9 mouse cellular contexts compared by ENCODE assay signal in genomic region chr9:37430582-37430981, GRCm38 (mm10). TPM values are rescaled to one million over a fixed set of nuclear protein-coding genes. Genes with fewer than 3 reads are reported as not detected.
DNase-seq lines count a peak whose midpoint lies in the region; ATAC-seq and TF ChIP-seq lines count a peak whose summit lies in the region.
"Had no signal": no experiment of that assay in that cellular context is flagged by ENCODE, and none has a peak within 500 bp of the region (broad histone marks: within the 10 kb centered on the region; RNA-seq: fewer than 3 reads in every experiment).

No protein-coding gene starts in this region.

- H3K27me3 ChIP-seq in C2C12 (ENCODE audit: control insufficient read depth, insufficient read depth, insufficient read length) = peaks cover 59% of the 10 kb centered on the region
- H3K27me3 ChIP-seq in embryonic facial prominence, embryonic 15.5 days = peaks cover 82% of the 10 kb centered on the region
- H3K27me3 ChIP-seq in heart, embryonic 11.5 days (ENCODE audit: control insufficient read depth, insufficient read depth, low read length) = peaks cover 72% of the 10 kb centered on the region
- peaks cover 89% of the 10 kb centered on the region for H3K27me3 ChIP-seq in kidney, embryonic 15.5 days
- peaks cover 92% of the 10 kb centered on the region for H3K27me3 ChIP-seq in limb, embryonic 15.5 days
- H3K27me3 ChIP-seq in splenic B cell, adult 2 months (ENCODE audit: control insufficient read depth, insufficient read depth, low read length, poor library complexity, severe bottlenecking) = no peaks in the 10 kb centered on the region

- no peaks in the 10 kb centered on the region for H3K79me2 ChIP-seq in C2C12 (ENCODE audit: control insufficient read depth, insufficient read depth)

- peak overlapping the region; percentile 34 for H3K4me2 ChIP-seq in embryonic facial prominence, embryonic 15.5 days (replicated peaks)
- H3K4me2 ChIP-seq in heart, embryonic 11.5 days = peak overlapping the region; percentile 31
- peak overlapping the region; percentile 42 for H3K4me2 ChIP-seq in kidney, embryonic 15.5 days
- H3K4me2 ChIP-seq in limb, embryonic 15.5 days = peak overlapping the region; percentile 17; the same call in 1 of the 2 replicates

- DNase-seq in naive thymus-derived CD4-positive, alpha-beta T cell, adult 2 months (ENCODE audit: low read depth) = peak; percentile 81
- peak; percentile 89 for DNase-seq in splenic B cell, adult 2 months (ENCODE audit: low read depth, low spot score)

- no peaks in the 10 kb centered on the region for H3K36me3 ChIP-seq in C2C12 (ENCODE audit: control insufficient read depth, insufficient read depth)
- no peaks in the 10 kb centered on the region for H3K36me3 ChIP-seq in embryonic facial prominence, embryonic 15.5 days
- no peaks in the 10 kb centered on the region for H3K36me3 ChIP-seq in heart, embryonic 11.5 days (ENCODE audit: control insufficient read depth, insufficient read depth, low read length)
- no peaks in the 10 kb centered on the region for H3K36me3 ChIP-seq in kidney, embryonic 15.5 days
- H3K36me3 ChIP-seq in limb, embryonic 15.5 days = no peaks in the 10 kb centered on the region
- no peaks in the 10 kb centered on the region for H3K36me3 ChIP-seq in splenic B cell, adult 2 months (ENCODE audit: control insufficient read depth, insufficient read depth, low read length, poor library complexity, severe bottlenecking)

- peak; percentile 72 for TF ChIP-seq CTCF in C2C12 (IDR thresholded peaks at IDR 0.05; ENCODE audit: control insufficient read depth, insufficient read depth, insufficient read length)
- peak; percentile 80 for TF ChIP-seq CTCF in bone marrow macrophage, adult 2 months (IDR thresholded peaks at IDR 0.05; ENCODE audit: low read depth, low read length)

- H3K27ac ChIP-seq in bone marrow macrophage, adult 2 months (ENCODE audit: insufficient read depth, low read depth, low read length) = no peak overlapping the region
- H3K27ac ChIP-seq in embryonic facial prominence, embryonic 15.5 days (replicated peaks) = no peak overlapping the region
- no peak overlapping the region for H3K27ac ChIP-seq in heart, embryonic 11.5 days (ENCODE audit: low read depth, low read length)
- no peak overlapping the region for H3K27ac ChIP-seq in kidney, embryonic 15.5 days
- H3K27ac ChIP-seq in limb, embryonic 15.5 days = no peak overlapping the region

- TF ChIP-seq POLR2A in bone marrow macrophage, adult 2 months (IDR thresholded peaks at IDR 0.05; ENCODE audit: borderline replicate concordance, low read depth, low read length) = no peak

- H3K9ac ChIP-seq in embryonic facial prominence, embryonic 15.5 days = no peak overlapping the region
- H3K9ac ChIP-seq in heart, embryonic 11.5 days (ENCODE audit: low read depth, low read length) = no peak overlapping the region
- no peak overlapping the region for H3K9ac ChIP-seq in kidney, embryonic 15.5 days
- no peak overlapping the region for H3K9ac ChIP-seq in limb, embryonic 15.5 days

- H3K4me3 ChIP-seq in C2C12 (ENCODE audit: insufficient read depth, poor library complexity, severe bottlenecking) = no peak overlapping the region
- H3K4me3 ChIP-seq in bone marrow macrophage, adult 2 months (ENCODE audit: insufficient read depth, low read length) = 0 out of 2 replicates have a peak overlapping the region, but pooled peaks have one; percentile 20
- peak overlapping the region; percentile 16 for H3K4me3 ChIP-seq in embryonic facial prominence, embryonic 15.5 days (replicated peaks)
- H3K4me3 ChIP-seq in heart, embryonic 11.5 days (ENCODE audit: low read depth, low read length) = no peak overlapping the region
- peak overlapping the region; percentile 2; the same call in 1 of the 2 replicates for H3K4me3 ChIP-seq in kidney, embryonic 15.5 days (replicated peaks)
- H3K4me3 ChIP-seq in limb, embryonic 15.5 days = peak overlapping the region; percentile 5; the same call in 1 of the 2 replicates
- H3K4me3 ChIP-seq: erythroblast, embryonic 14.5 days had no signal

- 1% methylated on average over 12 of the region's 12 CpGs for WGBS in embryonic facial prominence, embryonic 15.5 days
- WGBS in heart, embryonic 11.5 days (ENCODE audit: insufficient replicate concordance) = 2% methylated on average over 12 of the region's 12 CpGs
- 1% methylated on average over 12 of the region's 12 CpGs for WGBS in kidney, embryonic 15.5 days
- WGBS in limb, embryonic 15.5 days = under 1% methylated on average over 12 of the region's 12 CpGs

- H3ac ChIP-seq in C2C12 (ENCODE audit: control insufficient read depth, insufficient read length, low read depth) = no peak overlapping the region

- H3K4me1 ChIP-seq in bone marrow macrophage, adult 2 months (ENCODE audit: control insufficient read depth, insufficient read depth, low read length) = no peaks in the 10 kb centered on the region
- peaks cover 18% of the 10 kb centered on the region for H3K4me1 ChIP-seq in embryonic facial prominence, embryonic 15.5 days
- peaks cover 11% of the 10 kb centered on the region for H3K4me1 ChIP-seq in heart, embryonic 11.5 days (ENCODE audit: control insufficient read depth, insufficient read depth, low read length)
- H3K4me1 ChIP-seq in kidney, embryonic 15.5 days = peaks cover 30% of the 10 kb centered on the region
- H3K4me1 ChIP-seq in limb, embryonic 15.5 days = peaks cover 21% of the 10 kb centered on the region

- peak; percentile 78 for ATAC-seq in embryonic facial prominence, embryonic 15.5 days (ENCODE audit: insufficient number of reproducible peaks, low FRiP score, low TSS enrichment, low read depth)
- no peak for ATAC-seq in heart, embryonic 11.5 days (replicated peaks; ENCODE audit: insufficient number of reproducible peaks, low FRiP score, low TSS enrichment)
- peak; percentile 67 for ATAC-seq in kidney, embryonic 15.5 days (replicated peaks; ENCODE audit: low FRiP score)
- ATAC-seq in limb, embryonic 15.5 days (ENCODE audit: insufficient number of reproducible peaks, low FRiP score, low TSS enrichment, low read depth) = peak; percentile 64; the same call in 1 of the 2 replicates

- H3K79me3 ChIP-seq in C2C12 (ENCODE audit: low read depth) = no peaks in the 10 kb centered on the region

- H3K9me3 ChIP-seq in embryonic facial prominence, embryonic 15.5 days (replicated peaks) = no peaks in the 10 kb centered on the region
- no peaks in the 10 kb centered on the region for H3K9me3 ChIP-seq in heart, embryonic 11.5 days (replicated peaks; ENCODE audit: control insufficient read depth, low read length)
- no peaks in the 10 kb centered on the region for H3K9me3 ChIP-seq in kidney, embryonic 15.5 days (replicated peaks)
- no peaks in the 10 kb centered on the region for H3K9me3 ChIP-seq in limb, embryonic 15.5 days

TF ChIP-seq in C2C12, 6 proteins besides CTCF, POLR2A, EP300 and RAD21:
- TF ChIP-seq MYOD1 (IDR thresholded peaks at IDR 0.05; ENCODE audit: control insufficient read depth, insufficient read length, low read depth) = no peak
- TF ChIP-seq CEBPB (IDR thresholded peaks at IDR 0.05; ENCODE audit: low read depth) = no peak
- no peak for TF ChIP-seq FOSL1 (IDR thresholded peaks at IDR 0.05; ENCODE audit: insufficient read depth, low read length, poor library complexity, severe bottlenecking)
- TF ChIP-seq MAX (IDR thresholded peaks at IDR 0.05) = no peak
- no peak for TF ChIP-seq USF1 (IDR thresholded peaks at IDR 0.05; ENCODE audit: low read depth)
- TF ChIP-seq MYOG (IDR thresholded peaks at IDR 0.05; ENCODE audit: control insufficient read depth, extremely low read depth, insufficient read length) = no peak
TF ChIP-seq in C2C12: peak in this region for 0.

RNA-seq across cellular contexts. Expression of gene Robo3, which starts 2.5 kb away (rescaled TPM):
- polyA plus RNA-seq in C2C12 (2012; fragmentation: generic; extraction: Trizol) = 0.18 TPM
- polyA plus RNA-seq in bone marrow macrophage, adult 2 months (2012; ENCODE audit: insufficient read depth, insufficient read length, missing spikeins) = not detected in 2 replicates
- 0.09 and 0.19 TPM in 2 replicates for polyA plus RNA-seq in embryonic facial prominence, embryonic 15.5 days (2015; fragmentation: Nextera tagmentation; extraction: Ambion mirVana)
- 0.29 and 0.35 TPM in 2 replicates for polyA plus RNA-seq in heart, embryonic 11.5 days (2014; fragmentation: Nextera tagmentation; extraction: Ambion mirVana)
- polyA plus RNA-seq in kidney, embryonic 15.5 days (2015; fragmentation: Nextera tagmentation; extraction: Ambion mirVana) = 0.18 and 0.53 TPM in 2 replicates
- polyA plus RNA-seq in limb, embryonic 15.5 days (2015; fragmentation: Nextera tagmentation; extraction: Ambion mirVana) = 0.06 and 0.12 TPM in 2 replicates

RNA-seq across cellular contexts. Expression of gene Robo4, which starts 28.9 kb away (rescaled TPM):
- polyA plus RNA-seq in C2C12 (2012; fragmentation: generic; extraction: Trizol) = not detected
- polyA plus RNA-seq in bone marrow macrophage, adult 2 months (2012; ENCODE audit: insufficient read depth, insufficient read length, missing spikeins) = 0.12 TPM in 1 of 2 replicates, not detected in the other
- polyA plus RNA-seq in embryonic facial prominence, embryonic 15.5 days (2015; fragmentation: Nextera tagmentation; extraction: Ambion mirVana) = 10.6 and 11.9 TPM in 2 replicates
- polyA plus RNA-seq in heart, embryonic 11.5 days (2014; fragmentation: Nextera tagmentation; extraction: Ambion mirVana) = 2.5 and 3.3 TPM in 2 replicates
- 15.8 and 19.6 TPM in 2 replicates for polyA plus RNA-seq in kidney, embryonic 15.5 days (2015; fragmentation: Nextera tagmentation; extraction: Ambion mirVana)
- polyA plus RNA-seq in limb, embryonic 15.5 days (2015; fragmentation: Nextera tagmentation; extraction: Ambion mirVana) = 10.7 and 14.3 TPM in 2 replicates

RNA-seq across cellular contexts. Expression of gene Msantd2, which starts 58.5 kb away (rescaled TPM):
- 8.4 TPM for polyA plus RNA-seq in C2C12 (2012; fragmentation: generic; extraction: Trizol)
- polyA plus RNA-seq in bone marrow macrophage, adult 2 months (2012; ENCODE audit: insufficient read depth, insufficient read length, missing spikeins) = 23.5 and 27.3 TPM in 2 replicates
- polyA plus RNA-seq in embryonic facial prominence, embryonic 15.5 days (2015; fragmentation: Nextera tagmentation; extraction: Ambion mirVana) = 20.0 and 24.8 TPM in 2 replicates
- 20.2 and 20.5 TPM in 2 replicates for polyA plus RNA-seq in heart, embryonic 11.5 days (2014; fragmentation: Nextera tagmentation; extraction: Ambion mirVana)
- polyA plus RNA-seq in kidney, embryonic 15.5 days (2015; fragmentation: Nextera tagmentation; extraction: Ambion mirVana) = 22.1 and 23.9 TPM in 2 replicates
- polyA plus RNA-seq in limb, embryonic 15.5 days (2015; fragmentation: Nextera tagmentation; extraction: Ambion mirVana) = 17.3 and 25.2 TPM in 2 replicates

Comparison
In these comparisons a context has a peak if more than half of its experiments do, and no peak if none do; other contexts are left out.
1. H3K4me3 ChIP-seq: peak in bone marrow macrophage, adult 2 months (single experiment), embryonic facial prominence, embryonic 15.5 days (single experiment), kidney, embryonic 15.5 days (single experiment) and limb, embryonic 15.5 days (single experiment); none in C2C12 (single experiment) and heart, embryonic 11.5 days (single experiment).
2. Peak in every context shown above with its lines, with median percentiles within 50 percentile points of each other: H3K4me2 ChIP-seq.